Mouse (Mus musculus): ENCODE measurements at regions not wholly inside any gene's neighbourhood (a gene's known extent, or its start where the extent isn't known, plus 50 kb on each side); places are given as distances from the start of the nearest gene placed in this dataset.
A peak's percentile ranks its signal among the peaks of the same experiment; 100 is the strongest.

- DNase-seq (ENCODE audit: low read depth, low spot score): no peak
These were observed 686.1 kb upstream of the Ptchd4 start for GRCm38 (mm10) chr17:41629691-41630090.

- DNase-seq (ENCODE audit: low read depth, low spot score): no peak
These were observed 688.2 kb upstream of the Ptchd4 start for GRCm38 (mm10) chr17:41627576-41627975.

GRCm38 (mm10) chr17:41594431-41594830 lies 659.6 kb upstream of the Cenpq start:
- DNase-seq (ENCODE audit: low read depth, low spot score): peak; percentile 58
